Mouse (Mus musculus) kidney, embryonic 16.5 days (tissue): ENCODE data around the gene Ntn4. TPM values are rescaled to one million over a fixed set of nuclear protein-coding genes. Genes with fewer than 3 reads are reported as not detected.

Experiments used
- ATAC-seq: fragments of 200-750 bp; cut with Nextera tagmentation; 2 replicates; pipeline ENCODE4 v1.8.0; 2017; ENCODE audit warnings: moderate TSS enrichment; ENCODE audit not compliant: low FRiP score, low TSS enrichment
- H3K27ac ChIP-seq: fragments of 300-500 bp; sonication (generic); 2 replicates; pipeline ENCODE4 v1.5.1; 2014; ENCODE audit warnings: low read length
- H3K27me3 ChIP-seq: fragments of 300-500 bp; sonication (generic); 2 replicates; pipeline ENCODE4 v1.6.1; 2014; ENCODE audit warnings: low read length, control low read depth, mixed read lengths; ENCODE audit not compliant: insufficient read depth
- H3K36me3 ChIP-seq: fragments of 300-500 bp; sonication (generic); 2 replicates; pipeline ENCODE4 v1.6.1; 2014; ENCODE audit warnings: low read length, control low read depth, mixed read lengths; ENCODE audit not compliant: insufficient read depth
- H3K4me1 ChIP-seq: fragments of 300-500 bp; sonication (generic); 2 replicates; pipeline ENCODE4 v1.6.1; 2014; ENCODE audit warnings: low read length, control low read depth, mixed read lengths; ENCODE audit not compliant: insufficient read depth
- H3K4me2 ChIP-seq: fragments of 300-500 bp; sonication (generic); replicated peaks from 2 replicates; pipeline ENCODE4 v1.6.1; 2014; ENCODE audit warnings: low read depth, low read length
- H3K4me3 ChIP-seq: fragments of 300-500 bp; sonication (generic); 2 replicates; pipeline ENCODE4 v1.5.1; 2014; ENCODE audit warnings: mild to moderate bottlenecking, low read length
- H3K9ac ChIP-seq: fragments of 300-500 bp; sonication (generic); replicated peaks from 2 replicates; pipeline ENCODE4 v1.6.1; 2014; ENCODE audit warnings: low read length
- H3K9me3 ChIP-seq: fragments of 300-500 bp; sonication (generic); 2 replicates; pipeline ENCODE4 v1.6.1; 2016; ENCODE audit warnings: low read length, control low read depth
- WGBS: fragments of 180-500 bp; shearing (Covaris S2); extraction: QIAGEN DNeasy Blood & Tissue Kit; methylation state at CpG from one replicate; pipeline ENCODE4 v1.1.7; 2014; 5-methylcytosine and 5-hydroxymethylcytosine counted together
- polyA plus RNA-seq: library from polyadenylated mRNA; unstranded; fragments of >200 nt; fragmentation: Nextera tagmentation; extraction: Ambion mirVana; gene quantifications from 2 replicates; pipeline ENCODE4 v1.2.1, GENCODE M21; 2015

The Ntn4 gene
- polyA plus RNA-seq, 1 experiment from 2014 or later: 0.59 TPM

GRCm38 (mm10) chr10:93635941-93636340 lies 4.5 kb upstream of the Ntn4 start:
- H3K27me3 ChIP-seq: peaks cover 29% of the 10 kb centered on the region
- H3K36me3 ChIP-seq: no peaks in the 10 kb centered on the region
- no peak overlapping the region for H3K27ac ChIP-seq
- no peaks in the 10 kb centered on the region; the same call in 1 of the 2 replicates for H3K9me3 ChIP-seq
- H3K4me3 ChIP-seq: no peak overlapping the region
- H3K4me1 ChIP-seq: peaks cover 6% of the 10 kb centered on the region
- WGBS: 54% methylated on average over 9 of the region's 9 CpGs
- H3K4me2 ChIP-seq: no peak overlapping the region
- no peak overlapping the region for H3K9ac ChIP-seq
- ATAC-seq: no peak

- Histone ChIP-seq H3K9ac (peak overlapping the region; percentile 79), H3K36me3 (no peaks in the 10 kb centered on the region), H3K4me2 (peak overlapping the region; percentile 100), H3K4me1 (peaks cover 13% of the 10 kb centered on the region), H3K4me3 (peak overlapping the region; percentile 74), H3K27ac (no peak overlapping the region), H3K27me3 (peaks cover 48% of the 10 kb centered on the region), H3K9me3 (no peaks in the 10 kb centered on the region)
- peak; percentile 74 for ATAC-seq
- under 1% methylated on average over 63 of the region's 73 CpGs for WGBS
Measured at GRCm38 (mm10) chr10:93640953-93641820, 706 bp downstream of the Ntn4 start.

DNA sequence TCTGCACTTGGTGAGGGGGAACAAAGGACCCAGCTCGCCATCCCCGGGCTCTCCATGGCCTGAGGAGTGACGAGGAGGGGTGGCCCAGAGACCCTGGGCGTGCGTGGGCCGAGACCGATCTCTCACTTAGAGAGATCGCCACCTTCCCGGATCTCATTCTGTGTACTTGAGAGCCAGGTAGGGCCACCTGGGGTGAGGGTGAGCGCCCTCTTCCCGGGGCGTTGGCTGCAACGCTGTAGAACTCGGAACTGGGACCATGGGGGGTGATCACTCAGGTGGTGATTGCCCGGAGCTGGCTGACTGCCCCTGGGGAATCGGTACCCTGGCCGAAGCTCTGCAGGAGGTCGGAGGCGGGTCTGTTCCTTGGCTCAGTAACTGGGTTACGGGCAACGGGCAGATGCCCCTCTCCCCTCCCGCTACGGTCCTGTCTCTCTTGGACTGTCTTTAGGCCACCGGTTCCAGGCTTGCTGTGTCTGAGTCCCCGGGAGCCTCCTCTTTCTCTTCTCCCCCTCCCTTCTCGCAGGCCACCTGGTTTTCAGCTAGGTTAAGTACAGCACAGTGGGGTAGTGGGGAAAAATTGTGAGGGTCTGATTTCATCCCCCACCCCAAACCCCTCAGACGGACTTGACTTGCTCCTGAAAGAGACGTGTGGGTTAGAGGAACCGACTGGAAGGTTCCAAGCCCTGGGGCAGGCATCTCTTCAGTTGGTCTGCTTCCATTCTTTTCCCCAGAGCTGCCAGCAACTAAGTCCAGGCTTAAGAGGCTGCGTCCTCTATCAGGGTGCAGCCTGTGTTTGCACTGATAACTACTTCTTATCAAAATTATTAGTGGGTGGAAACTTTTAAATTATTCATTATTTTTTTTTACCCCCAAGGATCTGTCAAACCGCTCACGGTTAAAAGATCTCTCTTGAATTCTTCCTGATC lies 1.6 kb downstream of the Ntn4 start:
- peak overlapping the region; percentile 74 for H3K4me3 ChIP-seq
- peak; percentile 82 for ATAC-seq
- 8% methylated on average over 32 of the region's 32 CpGs for WGBS

GRCm38 (mm10) chr10:93642897-93643296 lies 2.4 kb downstream of the Ntn4 start:
- 56% methylated on average over 8 of the region's 8 CpGs for WGBS
- no peak for ATAC-seq
- no peak overlapping the region for H3K9ac ChIP-seq
- H3K27me3 ChIP-seq: peaks cover 46% of the 10 kb centered on the region
- H3K4me2 ChIP-seq: no peak overlapping the region
- no peak overlapping the region for H3K4me3 ChIP-seq
- peaks cover 13% of the 10 kb centered on the region for H3K4me1 ChIP-seq
- no peaks in the 10 kb centered on the region for H3K36me3 ChIP-seq
- H3K9me3 ChIP-seq: no peaks in the 10 kb centered on the region
- no peak overlapping the region for H3K27ac ChIP-seq

More for the DNA sequence above, 1.6 kb downstream of the Ntn4 start:
- Histone ChIP-seq H3K9ac (peak overlapping the region; percentile 79), H3K27ac (no peak overlapping the region), H3K36me3 (no peaks in the 10 kb centered on the region), H3K4me2 (peak overlapping the region; percentile 100), H3K9me3 (no peaks in the 10 kb centered on the region), H3K27me3 (peaks cover 48% of the 10 kb centered on the region), H3K4me1 (peaks cover 13% of the 10 kb centered on the region)

DNA sequence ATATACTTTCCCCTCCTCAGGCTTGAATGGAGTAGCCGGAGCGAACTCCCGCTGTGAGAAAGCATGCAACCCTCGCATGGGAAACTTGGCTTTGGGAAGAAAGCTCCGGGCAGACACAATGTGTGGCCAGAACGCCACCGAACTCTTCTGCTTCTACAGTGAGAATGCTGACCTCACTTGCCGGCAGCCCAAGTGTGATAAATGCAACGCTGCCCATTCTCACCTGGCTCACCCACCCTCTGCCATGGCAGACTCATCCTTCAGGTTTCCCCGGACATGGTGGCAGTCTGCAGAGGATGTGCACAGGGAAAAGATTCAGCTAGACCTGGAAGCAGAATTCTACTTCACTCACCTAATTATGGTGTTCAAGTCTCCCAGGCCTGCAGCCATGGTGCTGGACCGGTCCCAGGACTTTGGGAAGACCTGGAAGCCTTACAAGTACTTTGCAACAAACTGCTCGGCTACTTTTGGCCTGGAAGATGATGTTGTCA lies 4.0 kb downstream of the Ntn4 start:
- H3K27me3 ChIP-seq: peaks cover 34% of the 10 kb centered on the region
- H3K9me3 ChIP-seq: no peaks in the 10 kb centered on the region
- no peak overlapping the region for H3K9ac ChIP-seq
- 91% methylated on average over 12 of the region's 12 CpGs for WGBS
- H3K4me2 ChIP-seq: no peak overlapping the region
- H3K36me3 ChIP-seq: no peaks in the 10 kb centered on the region
- H3K4me3 ChIP-seq: no peak overlapping the region
- H3K27ac ChIP-seq: no peak overlapping the region
- ATAC-seq: no peak
- peaks cover 13% of the 10 kb centered on the region for H3K4me1 ChIP-seq

- no peaks in the 10 kb centered on the region for H3K9me3 ChIP-seq
- H3K4me1 ChIP-seq: no peaks in the 10 kb centered on the region
- H3K36me3 ChIP-seq: no peaks in the 10 kb centered on the region
- H3K4me3 ChIP-seq: no peak overlapping the region
- H3K9ac ChIP-seq: no peak overlapping the region
- H3K27ac ChIP-seq: no peak overlapping the region
- H3K4me2 ChIP-seq: no peak overlapping the region
- no peak for ATAC-seq
- H3K27me3 ChIP-seq: peaks cover 11% of the 10 kb centered on the region
- WGBS: 88% methylated on average over 10 of the region's 10 CpGs
Measured at GRCm38 (mm10) chr10:93647655-93648561, 7.4 kb downstream of the Ntn4 start.

- Histone ChIP-seq H3K9ac (no peak overlapping the region), H3K4me1 (no peaks in the 10 kb centered on the region), H3K27ac (no peak overlapping the region), H3K9me3 (no peaks in the 10 kb centered on the region), H3K27me3 (peaks cover 4% of the 10 kb centered on the region), H3K36me3 (no peaks in the 10 kb centered on the region), H3K4me3 (no peak overlapping the region), H3K4me2 (no peak overlapping the region)
- ATAC-seq: no peak
- 84% methylated on average over 8 of the region's 8 CpGs for WGBS
Measured at GRCm38 (mm10) chr10:93648598-93649102, 8.2 kb downstream of the Ntn4 start.

DNA sequence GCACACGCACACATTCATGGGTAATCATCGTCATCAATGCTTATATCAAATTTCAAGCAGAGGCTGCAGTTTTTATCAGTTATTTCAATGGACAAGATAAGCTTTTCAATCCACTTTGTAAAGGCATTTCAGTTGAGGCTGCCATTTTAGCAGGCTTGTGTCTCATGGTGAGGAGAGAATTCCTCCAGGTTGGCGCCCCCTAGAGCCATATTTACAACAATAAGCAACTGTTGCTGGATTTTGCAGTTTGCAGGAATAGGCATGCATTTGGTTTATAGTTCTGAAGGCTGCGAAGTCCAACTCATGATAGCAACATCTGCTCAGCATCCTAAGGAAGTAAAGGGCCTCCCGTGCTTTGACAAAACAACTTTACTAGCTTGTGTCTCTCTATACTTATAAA lies 8.6 kb downstream of the Ntn4 start:
- H3K4me2 ChIP-seq: no peak overlapping the region
- ATAC-seq: no peak
- H3K36me3 ChIP-seq: no peaks in the 10 kb centered on the region
- WGBS: 83% methylated on average over 5 of the region's 5 CpGs
- H3K9ac ChIP-seq: no peak overlapping the region
- no peaks in the 10 kb centered on the region for H3K4me1 ChIP-seq
- H3K27ac ChIP-seq: no peak overlapping the region
- H3K4me3 ChIP-seq: no peak overlapping the region
- peaks cover 4% of the 10 kb centered on the region for H3K27me3 ChIP-seq
- no peaks in the 10 kb centered on the region for H3K9me3 ChIP-seq

GRCm38 (mm10) chr10:93649600-93649999 lies 9.1 kb downstream of the Ntn4 start:
- H3K4me3 ChIP-seq: no peak overlapping the region
- no peak overlapping the region for H3K27ac ChIP-seq
- H3K9me3 ChIP-seq: no peaks in the 10 kb centered on the region
- no peaks in the 10 kb centered on the region for H3K4me1 ChIP-seq
- H3K4me2 ChIP-seq: no peak overlapping the region
- ATAC-seq: no peak
- H3K36me3 ChIP-seq: no peaks in the 10 kb centered on the region
- H3K9ac ChIP-seq: no peak overlapping the region
- WGBS: 97% methylated on average over 5 of the region's 5 CpGs
- H3K27me3 ChIP-seq: peaks cover 4% of the 10 kb centered on the region; the same call in 1 of the 2 replicates
